Mouse (Mus musculus) heart, embryonic 11.5 days (tissue): ENCODE measurements around the gene Sh3pxd2a. TPM values are rescaled to one million over a fixed set of nuclear protein-coding genes. Genes with fewer than 3 reads are reported as not detected.

Experiments
- ATAC-seq: fragments of 200-750 bp; cut with Nextera tagmentation; replicated peaks from 2 replicates; pipeline ENCODE4 v1.8.0; 2017; ENCODE audit warnings: moderate library complexity; ENCODE audit not compliant: insufficient number of reproducible peaks, low FRiP score, low TSS enrichment
- H3K27ac ChIP-seq: fragments of 300-500 bp; sonication (generic); 2 replicates; pipeline ENCODE4 v1.5.1; 2014; ENCODE audit warnings: mild to moderate bottlenecking, low read depth, low read length
- H3K27me3 ChIP-seq: fragments of 300-500 bp; sonication (generic); 2 replicates; pipeline ENCODE4 v1.6.1; 2014; ENCODE audit warnings: mild to moderate bottlenecking, low read length, mixed read lengths; ENCODE audit not compliant: control insufficient read depth, insufficient read depth
- H3K36me3 ChIP-seq: fragments of 300-500 bp; sonication (generic); 2 replicates; pipeline ENCODE4 v1.6.1; 2014; ENCODE audit warnings: mild to moderate bottlenecking, low read length, moderate library complexity, mixed read lengths; ENCODE audit not compliant: control insufficient read depth, insufficient read depth
- H3K4me1 ChIP-seq: fragments of 300-500 bp; sonication (generic); 2 replicates; pipeline ENCODE4 v1.6.1; 2014; ENCODE audit warnings: low read length; ENCODE audit not compliant: control insufficient read depth, insufficient read depth
- H3K4me2 ChIP-seq: fragments of 300-500 bp; sonication (generic); 2 replicates; pipeline ENCODE4 v1.6.1; 2014; ENCODE audit warnings: mild to moderate bottlenecking, moderate library complexity
- H3K4me3 ChIP-seq: fragments of 300-500 bp; sonication (generic); 2 replicates; pipeline ENCODE4 v1.5.1; 2014; ENCODE audit warnings: low read depth, low read length
- H3K9ac ChIP-seq: fragments of 300-500 bp; sonication (generic); 2 replicates; pipeline ENCODE4 v1.6.1; 2014; ENCODE audit warnings: mild to moderate bottlenecking, low read depth, low read length, moderate library complexity
- H3K9me3 ChIP-seq: fragments of 300-500 bp; sonication (generic); replicated peaks from 2 replicates; pipeline ENCODE4 v1.6.1; 2016; ENCODE audit warnings: low read length; ENCODE audit not compliant: control insufficient read depth
- WGBS: fragments of 180-500 bp; shearing (Covaris S2); extraction: QIAGEN DNeasy Blood & Tissue Kit; methylation state at CpG from one replicate; pipeline ENCODE4 v1.1.7; 2014; ENCODE audit not compliant: insufficient replicate concordance; 5-methylcytosine and 5-hydroxymethylcytosine counted together
- polyA plus RNA-seq: library from polyadenylated mRNA; unstranded; fragments of >200 nt; fragmentation: Nextera tagmentation; extraction: Ambion mirVana; gene quantifications from 2 replicates; pipeline ENCODE4 v1.2.1, GENCODE M21; 2014

The Sh3pxd2a gene
- polyA plus RNA-seq, 1 experiment from 2014 or later, result 10.1 TPM

- H3K4me3 ChIP-seq, result no peak overlapping the region
- H3K27me3 ChIP-seq, result no peaks in the 10 kb centered on the region
- WGBS, result 30% methylated on average over 3 of the region's 3 CpGs
- no peaks in the 10 kb centered on the region for H3K36me3 ChIP-seq
- no peak overlapping the region for H3K4me2 ChIP-seq
- H3K4me1 ChIP-seq, result peaks cover 10% of the 10 kb centered on the region
- no peak overlapping the region; the same call in 1 of the 2 replicates for H3K27ac ChIP-seq
- no peak for ATAC-seq
- H3K9me3 ChIP-seq, result no peaks in the 10 kb centered on the region
- H3K9ac ChIP-seq, result no peak overlapping the region
Observed at GRCm38 (mm10) chr19:47369008-47369407, 95.2 kb downstream of the Sh3pxd2a start.

GRCm38 (mm10) chr19:47367271-47367879, 96.8 kb downstream of the Sh3pxd2a start:
- H3K27me3 ChIP-seq, result no peaks in the 10 kb centered on the region
- H3K9me3 ChIP-seq, result no peaks in the 10 kb centered on the region
- WGBS, result 74% methylated on average over 12 of the region's 12 CpGs
- ATAC-seq, result no peak
- H3K36me3 ChIP-seq, result peaks cover 3% of the 10 kb centered on the region; the same call in 1 of the 2 replicates
- H3K27ac ChIP-seq, result no peak overlapping the region
- no peak overlapping the region for H3K4me3 ChIP-seq
- H3K4me2 ChIP-seq, result no peak overlapping the region
- H3K9ac ChIP-seq, result no peak overlapping the region
- peaks cover 10% of the 10 kb centered on the region for H3K4me1 ChIP-seq

GRCm38 (mm10) chr19:47366576-47366975, 97.6 kb downstream of the Sh3pxd2a start:
- 85% methylated on average over 8 of the region's 8 CpGs for WGBS
- Histone ChIP-seq H3K27ac (no peak overlapping the region), H3K9ac (no peak overlapping the region), H3K36me3 (peaks cover 3% of the 10 kb centered on the region; the same call in 1 of the 2 replicates), H3K4me2 (no peak overlapping the region), H3K4me1 (peaks cover 10% of the 10 kb centered on the region), H3K9me3 (no peaks in the 10 kb centered on the region), H3K27me3 (no peaks in the 10 kb centered on the region), H3K4me3 (no peak overlapping the region)
- ATAC-seq, result no peak

GRCm38 (mm10) chr19:47363086-47363668, 101.0 kb downstream of the Sh3pxd2a start:
- no peak for ATAC-seq
- no peaks in the 10 kb centered on the region for H3K9me3 ChIP-seq
- no peak overlapping the region for H3K27ac ChIP-seq
- H3K4me3 ChIP-seq, result no peak overlapping the region
- H3K4me1 ChIP-seq, result peaks cover 6% of the 10 kb centered on the region
- H3K36me3 ChIP-seq, result peaks cover 3% of the 10 kb centered on the region; the same call in 1 of the 2 replicates
- H3K9ac ChIP-seq, result no peak overlapping the region
- no peak overlapping the region for H3K4me2 ChIP-seq
- no peaks in the 10 kb centered on the region for H3K27me3 ChIP-seq
- WGBS, result 71% methylated on average over 9 of the region's 9 CpGs

GRCm38 (mm10) chr19:47360921-47361320, 103.3 kb downstream of the Sh3pxd2a start:
- Histone ChIP-seq H3K36me3 (peaks cover 3% of the 10 kb centered on the region; the same call in 1 of the 2 replicates), H3K4me1 (peaks cover 2% of the 10 kb centered on the region), H3K27ac (no peak overlapping the region), H3K27me3 (no peaks in the 10 kb centered on the region), H3K9ac (no peak overlapping the region), H3K9me3 (no peaks in the 10 kb centered on the region), H3K4me3 (no peak overlapping the region), H3K4me2 (no peak overlapping the region)
- 78% methylated on average over 3 of the region's 3 CpGs for whole genome bisulfite sequencing
- no peak for ATAC-seq

GRCm38 (mm10) chr19:47360017-47360416, 104.2 kb downstream of the Sh3pxd2a start:
- ATAC-seq, result no peak
- H3K4me1 ChIP-seq, result peaks cover 2% of the 10 kb centered on the region
- no peak overlapping the region for H3K27ac ChIP-seq
- H3K9me3 ChIP-seq, result no peaks in the 10 kb centered on the region
- peaks cover 3% of the 10 kb centered on the region; the same call in 1 of the 2 replicates for H3K36me3 ChIP-seq
- 89% methylated on average over 16 of the region's 16 CpGs for WGBS
- no peaks in the 10 kb centered on the region for H3K27me3 ChIP-seq
- H3K4me3 ChIP-seq, result no peak overlapping the region
- no peak overlapping the region for H3K9ac ChIP-seq
- H3K4me2 ChIP-seq, result 0 out of 2 replicates have a peak overlapping the region, but pooled peaks have one; percentile 43

GRCm38 (mm10) chr19:47359166-47359931, 104.9 kb downstream of the Sh3pxd2a start:
- no peak for ATAC-seq
- Histone ChIP-seq H3K4me1 (peaks cover 2% of the 10 kb centered on the region), H3K9ac (no peak overlapping the region), H3K4me3 (no peak overlapping the region), H3K36me3 (peaks cover 3% of the 10 kb centered on the region; the same call in 1 of the 2 replicates), H3K4me2 (peak overlapping the region; percentile 43), H3K27me3 (no peaks in the 10 kb centered on the region), H3K27ac (no peak overlapping the region), H3K9me3 (no peaks in the 10 kb centered on the region)
- 47% methylated on average over 15 of the region's 15 CpGs for WGBS

- ATAC-seq, result no peak
- H3K36me3 ChIP-seq, result no peaks in the 10 kb centered on the region; the same call in 1 of the 2 replicates
- H3K4me3 ChIP-seq, result no peak overlapping the region
- 75% methylated on average over 3 of the region's 3 CpGs for WGBS
- H3K4me1 ChIP-seq, result peaks cover 2% of the 10 kb centered on the region
- no peak overlapping the region for H3K9ac ChIP-seq
- no peak overlapping the region for H3K27ac ChIP-seq
- no peaks in the 10 kb centered on the region for H3K27me3 ChIP-seq
- H3K9me3 ChIP-seq, result no peaks in the 10 kb centered on the region
- H3K4me2 ChIP-seq, result no peak overlapping the region
Observed at GRCm38 (mm10) chr19:47357297-47357696, 106.9 kb downstream of the Sh3pxd2a start.
